Mouse (Mus musculus) hindlimb bud, embryonic 11.5 days (tissue): Measurements from ENCODE around the gene Dync1h1.
"Not testable (repeated sequence)": the region's sequence is repeated elsewhere in the genome, so short reads cannot be mapped to it uniquely, and the experiment has no call there.

ENCODE experiments used
- DNase-seq: peaks from one replicate; pipeline ENCODE4 v3.0.0-alpha.2; 2012; ENCODE audit warnings: low read depth, low spot score; ENCODE audit errors: extremely low spot score

The Dync1h1 gene

DNA sequence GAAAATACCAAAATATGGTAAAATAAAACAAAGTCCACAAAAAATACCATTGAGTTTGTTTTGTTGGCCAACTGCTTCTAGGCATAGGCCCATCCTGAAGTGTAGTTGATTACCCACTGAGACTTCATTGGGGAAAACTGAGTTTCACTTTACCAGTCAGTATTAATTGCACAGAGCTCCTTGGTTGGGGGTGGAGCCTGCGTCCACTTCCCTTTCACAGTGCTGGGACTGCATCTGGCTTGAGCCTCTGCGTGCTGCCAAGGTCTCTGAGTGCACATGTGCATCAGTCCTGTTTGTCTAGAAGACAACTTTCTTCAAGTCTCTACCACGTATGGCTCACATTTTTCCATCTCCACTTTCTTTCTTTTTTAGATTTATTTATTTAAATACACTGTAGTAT is 4.9 kb downstream of the Dync1h1 start:
- no peak for DNase-seq

DNA sequence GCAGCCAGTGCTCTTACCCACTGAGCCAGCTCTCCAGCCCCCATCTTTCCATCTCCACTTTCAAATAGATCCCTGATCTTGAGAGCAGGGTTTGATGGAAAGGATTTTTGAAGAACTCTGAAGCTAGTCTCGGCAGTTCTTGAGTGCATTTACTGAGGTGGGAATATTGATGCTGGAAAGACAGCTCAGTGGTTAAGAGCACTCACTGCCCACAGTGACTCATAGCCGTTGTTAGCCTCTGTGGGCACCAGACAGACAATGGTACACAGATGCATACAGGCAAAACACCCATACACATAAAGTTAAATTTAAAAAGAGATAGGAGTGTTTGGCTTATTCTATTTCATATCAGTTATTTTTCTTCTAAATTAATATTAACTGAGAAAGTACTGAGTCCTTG is 5.4 kb downstream of the Dync1h1 start:
- no peak for DNase-seq

DNA sequence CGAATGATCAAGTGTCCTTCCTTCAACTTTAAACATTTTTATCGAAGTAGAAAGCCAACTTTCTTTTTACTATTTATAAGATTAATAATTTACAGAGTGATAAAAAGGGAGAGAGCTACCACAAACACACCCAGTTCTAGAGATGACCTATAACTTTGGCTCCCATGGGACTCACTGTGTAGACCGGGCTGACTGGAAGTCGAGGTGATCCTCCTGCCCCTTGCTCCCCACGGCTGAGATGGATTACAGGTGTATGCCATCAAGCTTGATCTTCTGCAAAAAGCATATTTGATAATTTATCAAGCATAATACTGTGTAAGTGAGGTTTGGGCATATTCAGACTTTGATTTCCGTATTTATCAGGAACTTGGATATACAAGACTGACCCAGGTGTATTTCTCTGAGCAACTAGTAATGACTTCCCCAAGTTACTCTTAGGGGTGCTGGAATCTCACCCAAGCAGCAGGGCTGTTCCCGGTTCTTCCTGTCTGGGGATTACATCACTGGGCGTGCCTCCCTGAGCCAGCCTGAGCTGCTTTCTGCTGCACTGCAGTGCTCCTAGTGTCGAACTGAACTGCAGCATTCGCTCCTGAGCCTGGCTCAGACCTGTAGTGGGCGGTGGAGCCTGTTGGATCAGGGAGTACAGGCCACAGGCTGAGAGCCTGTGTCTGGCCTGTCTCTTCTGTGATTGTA is 7.4 kb downstream of the Dync1h1 start:
- DNase-seq: no peak

DNA sequence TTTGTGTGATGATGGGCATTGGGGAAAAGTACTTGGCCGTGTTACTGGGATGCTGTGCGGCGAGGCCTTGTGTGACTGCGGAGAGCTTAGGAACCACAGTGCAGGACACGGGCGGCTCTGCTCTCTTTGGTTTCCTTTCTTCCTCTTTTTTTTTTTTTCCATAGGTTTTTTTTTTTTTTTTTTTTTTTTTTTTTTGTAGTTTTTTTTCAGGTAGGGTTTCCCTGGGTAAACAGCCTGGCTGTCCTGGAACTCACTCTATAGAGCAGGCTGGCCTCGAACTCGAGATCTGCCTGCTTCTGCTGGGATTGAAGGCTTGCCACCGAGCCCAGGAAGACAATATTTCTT is 7.9 kb downstream of the Dync1h1 start:
- no peak for DNase-seq

GRCm38 (mm10) chr12:110610713-110611112 is 9.5 kb downstream of the Dync1h1 start:
- DNase-seq: no peak

DNA sequence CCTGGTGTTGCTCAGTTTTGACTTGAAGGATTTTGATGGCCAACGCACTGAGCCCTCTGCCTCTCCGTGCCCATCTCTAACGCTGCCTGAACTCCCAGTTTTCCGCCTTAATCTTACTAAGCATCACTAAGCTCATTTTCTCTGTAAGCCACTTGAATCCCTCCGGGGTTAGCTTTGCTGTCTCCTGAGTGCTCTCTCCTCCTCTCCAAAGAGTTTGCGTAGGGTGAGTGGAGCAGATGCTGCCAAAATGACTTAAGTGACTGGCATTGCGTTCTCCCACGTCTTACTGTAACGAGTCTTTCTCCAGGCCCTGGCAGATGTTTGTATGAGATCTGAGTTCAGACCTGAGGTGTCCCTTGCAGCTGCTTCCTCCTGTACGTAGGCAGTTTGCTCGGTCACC is 28.8 kb downstream of the Dync1h1 start:
- DNase-seq: no peak

DNA sequence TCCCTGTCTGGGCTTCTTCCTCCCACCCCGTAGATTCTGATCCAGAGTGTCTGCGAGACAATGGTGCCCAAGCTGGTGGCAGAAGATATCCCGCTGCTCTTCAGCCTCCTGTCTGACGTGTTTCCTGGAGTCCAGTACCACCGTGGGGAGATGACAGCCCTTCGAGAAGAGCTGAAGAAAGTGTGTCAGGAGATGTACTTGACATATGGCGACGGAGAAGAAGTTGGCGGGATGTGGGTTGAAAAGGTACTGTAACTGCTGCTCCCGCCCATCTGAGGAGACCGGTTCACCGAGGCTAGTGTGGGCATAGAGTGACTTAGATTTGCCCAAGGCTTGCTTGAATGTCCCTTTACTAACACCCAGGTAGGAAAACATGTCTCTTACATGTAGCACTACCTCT is 35.0 kb downstream of the Dync1h1 start:
- DNase-seq: no peak

DNA sequence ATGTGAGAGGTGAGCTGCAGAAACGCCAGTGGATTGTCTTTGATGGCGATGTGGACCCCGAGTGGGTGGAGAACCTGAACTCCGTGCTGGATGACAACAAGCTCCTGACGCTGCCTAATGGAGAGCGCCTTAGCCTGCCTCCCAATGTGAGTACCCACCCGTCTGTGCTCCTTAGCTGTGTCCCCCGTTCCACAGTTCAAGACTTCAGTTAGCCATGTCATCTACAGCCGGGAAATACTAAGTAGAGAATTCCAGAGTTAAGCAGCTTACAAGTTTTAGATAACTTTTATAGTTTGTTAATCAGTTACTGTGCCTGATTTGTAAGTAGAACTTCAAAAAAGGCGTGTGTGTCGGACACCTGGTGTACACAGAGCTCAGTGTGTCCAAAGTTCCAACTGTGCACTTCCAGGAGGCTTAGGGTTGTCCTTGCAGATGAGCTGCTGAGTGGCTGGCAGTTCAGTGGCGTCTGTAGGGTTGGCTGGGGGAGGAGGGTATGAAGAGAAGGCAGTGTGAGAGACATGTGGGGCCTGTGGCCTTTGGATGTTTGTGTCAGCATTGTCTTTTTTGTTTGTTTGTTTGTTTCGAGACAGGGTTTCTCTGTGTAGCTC is 36.4 kb downstream of the Dync1h1 start:
- DNase-seq: no peak

DNA sequence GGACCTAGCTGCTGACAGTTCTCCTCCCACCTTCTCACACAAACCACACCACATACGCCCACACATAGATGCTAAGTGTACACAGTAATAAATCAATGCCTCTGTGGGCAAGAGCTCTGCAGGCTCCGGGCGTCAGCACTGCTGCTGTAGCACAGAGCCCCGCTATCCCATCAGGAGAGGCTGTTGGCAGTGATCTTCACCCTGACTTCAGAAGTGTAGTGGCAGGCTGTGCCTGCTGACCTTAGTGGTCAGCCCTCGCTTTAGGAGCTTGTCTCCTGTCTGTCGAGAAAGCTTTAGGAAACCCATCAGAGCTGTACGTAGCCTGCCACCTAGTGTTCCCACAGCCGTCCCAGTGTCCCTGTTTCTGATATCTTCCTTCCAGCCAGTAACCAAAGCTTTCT is 49.0 kb downstream of the Dync1h1 start:
- no peak for DNase-seq

GRCm38 (mm10) chr12:110651464-110651863 is 50.2 kb downstream of the Dync1h1 start:
- DNase-seq: no peak

GRCm38 (mm10) chr12:110661746-110662145 is 60.5 kb downstream of the Dync1h1 start:
- DNase-seq: no peak

GRCm38 (mm10) chr12:110667466-110668077 is 66.3 kb downstream of the Dync1h1 start:
- DNase-seq: no peak

GRCm38 (mm10) chr12:110674243-110674642 is 73.0 kb downstream of the Dync1h1 start:
- no peak for DNase-seq

DNA sequence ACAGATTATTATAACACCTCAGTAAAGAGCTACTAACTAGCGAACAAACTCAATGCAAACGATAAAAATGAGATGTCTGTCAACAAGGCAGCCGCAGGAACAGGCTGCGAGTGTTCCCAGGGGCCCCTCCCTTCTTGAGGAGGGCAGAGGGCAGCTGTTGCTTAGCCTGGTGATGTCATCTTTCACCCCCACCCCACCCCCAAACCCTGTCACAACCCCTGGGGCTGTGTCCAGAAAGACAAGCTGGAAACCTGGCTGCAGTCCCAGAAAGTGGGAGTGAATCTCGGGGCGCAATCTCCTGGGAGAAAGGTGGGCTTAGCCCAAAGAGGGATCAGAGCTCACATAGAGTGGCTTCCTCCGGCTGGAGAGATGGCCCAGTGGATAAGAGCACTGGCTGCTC is 79.9 kb downstream of the Dync1h1 start:
- DNase-seq: no peak

DNA sequence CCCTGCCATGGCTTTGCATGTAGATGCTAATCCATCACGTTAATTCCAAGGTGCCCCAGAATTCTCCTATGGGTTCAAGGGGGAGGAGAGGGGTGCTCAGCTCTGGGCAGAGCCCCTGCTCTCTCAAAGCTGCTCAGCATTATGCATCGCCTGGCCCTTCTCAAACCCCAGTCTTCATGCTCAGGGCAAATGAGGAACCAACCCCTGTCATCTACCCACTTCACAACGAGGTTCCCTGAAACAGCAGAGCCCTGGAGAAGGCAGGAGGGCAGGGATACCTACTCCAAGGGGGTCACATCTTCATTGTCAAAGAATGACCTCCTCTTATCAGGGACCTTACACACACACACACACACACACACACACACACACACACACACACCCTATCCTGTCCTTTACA is 80.6 kb downstream of the Dync1h1 start:
- no peak for DNase-seq

- no peak for DNase-seq
These were observed 81.5 kb downstream of the Dync1h1 start, which contains the start of gene 1700001K19Rik for GRCm38 (mm10) chr12:110682561-110683299. Gene 1700001K19Rik, minus strand, starts transcription at chr12:110682619.

DNA sequence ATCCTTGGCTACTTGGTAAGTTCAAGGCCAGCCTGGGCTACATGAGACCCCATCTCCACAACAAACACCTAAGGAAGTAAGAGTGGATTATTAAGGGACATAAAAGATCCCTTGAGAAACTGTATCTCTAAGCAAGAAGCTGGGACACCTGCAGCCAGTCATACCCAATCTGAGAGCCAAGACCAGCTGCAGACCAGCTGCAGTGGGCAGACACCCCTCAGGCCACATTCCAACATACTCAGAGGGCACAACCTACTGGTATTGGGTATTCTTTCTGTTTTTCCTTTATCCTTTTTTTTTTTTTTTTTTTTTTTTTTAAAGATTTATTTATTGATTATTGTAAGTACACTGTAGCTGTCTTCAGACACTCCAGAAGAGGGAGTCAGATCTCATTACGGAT is 82.3 kb downstream of the Dync1h1 start:
- no peak for DNase-seq

DNA sequence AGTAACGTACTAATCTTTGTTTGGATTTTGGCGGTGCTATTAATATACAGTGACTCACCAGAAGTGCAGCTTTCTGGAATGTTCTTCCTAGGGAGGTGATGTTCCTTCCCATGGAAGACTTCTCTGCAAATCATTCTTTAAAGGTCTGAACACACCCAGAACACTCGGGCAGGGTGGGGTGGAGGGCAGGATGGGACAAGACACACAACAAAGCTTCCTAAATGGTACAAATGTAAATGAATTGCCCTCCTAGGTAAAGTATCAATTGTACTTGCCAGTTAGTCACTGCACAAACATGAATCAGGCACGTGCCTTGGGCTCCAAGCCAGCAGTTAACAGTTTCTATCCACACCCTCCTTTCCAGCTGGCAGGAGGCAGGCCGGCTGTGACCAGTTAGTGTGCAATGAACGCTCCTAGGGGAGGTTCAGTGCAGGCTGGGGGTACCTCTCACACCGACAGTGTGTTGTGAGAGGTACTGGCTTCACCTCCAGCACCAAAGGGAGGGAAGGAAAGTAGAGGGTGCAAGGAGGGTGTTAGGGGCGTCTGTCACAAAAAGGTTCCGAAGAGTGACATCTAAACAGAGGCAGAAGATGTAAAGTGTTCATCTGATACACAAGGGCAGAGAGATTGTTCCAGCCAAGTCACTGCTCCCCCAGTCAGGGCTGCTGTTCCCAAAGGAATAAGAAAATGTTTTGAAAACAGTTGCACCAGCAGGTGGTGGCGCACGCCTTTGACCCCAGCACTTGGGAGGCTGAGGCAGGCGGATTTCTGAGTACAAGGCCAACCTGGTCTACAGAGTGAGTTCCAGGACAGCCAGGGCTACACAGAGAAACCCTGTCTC is 86.9 kb downstream of the Dync1h1 start:
- no peak for DNase-seq

- DNase-seq: not testable (repeated sequence)
These were observed 87.7 kb downstream of the Dync1h1 start for GRCm38 (mm10) chr12:110688921-110689320.

GRCm38 (mm10) chr12:110689919-110690643 is 88.8 kb downstream of the Dync1h1 start:
- DNase-seq: no peak
